Mouse (Mus musculus) limb, embryonic 14.5 days (tissue): Measurements from ENCODE around the gene Slco1a5. TPM values are rescaled to one million over a fixed set of nuclear protein-coding genes. Genes with fewer than 3 reads are reported as not detected.

Experiments used
- ATAC-seq: fragments of 200-750 bp; cut with Nextera tagmentation; 2 replicates; pipeline ENCODE4 v1.8.0; 2017; ENCODE audit warnings: low read depth, moderate number of reproducible peaks, moderate TSS enrichment; ENCODE audit not compliant: low FRiP score
- DNase-seq: peaks from one replicate; pipeline ENCODE4 v3.0.0-alpha.2; 2015; ENCODE audit warnings: low spot score
- H3K27ac ChIP-seq: fragments of 300-500 bp; sonication (generic); replicated peaks from 2 replicates; pipeline ENCODE4 v1.5.1; 2014; ENCODE audit warnings: low read depth, mild to moderate bottlenecking, low read length, moderate library complexity, mixed read lengths
- H3K27me3 ChIP-seq: fragments of 300-500 bp; sonication (generic); 2 replicates; pipeline ENCODE4 v1.6.1; 2014; ENCODE audit warnings: low read length, mixed read lengths; ENCODE audit not compliant: control insufficient read depth, insufficient read depth
- H3K36me3 ChIP-seq: fragments of 300-500 bp; sonication (generic); 2 replicates; pipeline ENCODE4 v1.6.1; 2014; ENCODE audit warnings: mild to moderate bottlenecking, low read length, moderate library complexity, mixed read lengths; ENCODE audit not compliant: control insufficient read depth, insufficient read depth
- H3K4me1 ChIP-seq: fragments of 300-500 bp; sonication (generic); 2 replicates; pipeline ENCODE4 v1.6.1; 2014; ENCODE audit warnings: antibody characterized with exemption, low read length, mixed read lengths; ENCODE audit not compliant: control insufficient read depth, insufficient read depth
- H3K4me2 ChIP-seq: fragments of 300-500 bp; sonication (generic); replicated peaks from 2 replicates; pipeline ENCODE4 v1.6.1; 2014; ENCODE audit warnings: low read depth, mild to moderate bottlenecking, low read length, moderate library complexity; ENCODE audit not compliant: severe bottlenecking
- H3K4me3 ChIP-seq: fragments of 300-500 bp; sonication (generic); replicated peaks from 2 replicates; pipeline ENCODE4 v1.5.1; 2014; ENCODE audit warnings: low read length
- H3K9ac ChIP-seq: fragments of 300-500 bp; sonication (generic); 2 replicates; pipeline ENCODE4 v1.6.1; 2014; ENCODE audit warnings: mild to moderate bottlenecking, low read depth, low read length, moderate library complexity; ENCODE audit not compliant: severe bottlenecking
- H3K9me3 ChIP-seq: fragments of 300-500 bp; sonication (generic); 2 replicates; pipeline ENCODE4 v1.6.1; 2016; ENCODE audit warnings: low read length; ENCODE audit not compliant: control insufficient read depth
- POLR2A ChIP-seq: fragments of 200-500 bp; IDR thresholded peaks from 2 replicates; pipeline ENCODE4 v1.8.0; 2012; ENCODE audit warnings: inconsistent platforms, mild to moderate bottlenecking, moderate library complexity, borderline replicate concordance; ENCODE audit not compliant: insufficient read depth, insufficient read length; ENCODE audit errors: extremely low read depth
- WGBS: fragments of 180-500 bp; shearing (Covaris S2); extraction: QIAGEN DNeasy Blood & Tissue Kit; methylation state at CpG from one replicate; pipeline ENCODE4 v1.1.7; 2014; 5-methylcytosine and 5-hydroxymethylcytosine counted together
- polyA plus RNA-seq, 2 experiments: library from polyadenylated mRNA; depleted of rRNA in 1 of 2; stranded (reverse) in 1 of 2; unstranded in 1 of 2; fragments of >200 nt; fragmentation: Nextera tagmentation in 1 of 2; extraction: Ambion mirVana in 1 of 2; gene quantifications; 2 replicates each; pipeline versions ENCODE4 v1.2.1 to v1.2.3; 2012 to 2014

The Slco1a5 gene
- polyA plus RNA-seq, 2 experiments = 0.05 to 0.21 TPM

DNA sequence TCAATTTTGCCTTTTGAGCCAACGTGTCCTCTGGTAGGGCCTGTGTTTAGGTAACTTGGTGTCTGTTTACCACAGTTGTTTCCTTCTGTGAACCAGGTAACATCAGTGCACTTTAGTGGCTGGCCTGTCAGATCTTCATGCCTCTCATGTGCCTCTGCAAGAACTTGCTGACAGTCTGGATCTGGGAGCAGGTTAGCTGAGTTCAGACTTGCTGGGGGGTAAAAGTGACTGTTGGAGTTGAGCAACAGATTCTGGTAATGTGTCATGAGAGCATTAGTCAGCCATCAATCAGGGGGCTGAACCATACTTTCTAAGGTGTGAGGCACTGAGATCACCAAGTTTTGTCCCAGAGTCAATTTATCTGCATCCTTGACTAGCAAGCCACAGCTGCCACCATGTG, 130.8 kb downstream of the Slco1a5 start:
- Histone ChIP-seq H3K9ac (no peak overlapping the region), H3K4me1 (no peaks in the 10 kb centered on the region), H3K27me3 (no peaks in the 10 kb centered on the region), H3K4me2 (no peak overlapping the region), H3K27ac (no peak overlapping the region), H3K4me3 (no peak overlapping the region), H3K9me3 (no peaks in the 10 kb centered on the region), H3K36me3 (no peaks in the 10 kb centered on the region)
- no peak for TF ChIP-seq POLR2A
- no peak for ATAC-seq
- DNase-seq = no peak
- 71% methylated on average over 1 of the region's 1 CpGs for WGBS

DNA sequence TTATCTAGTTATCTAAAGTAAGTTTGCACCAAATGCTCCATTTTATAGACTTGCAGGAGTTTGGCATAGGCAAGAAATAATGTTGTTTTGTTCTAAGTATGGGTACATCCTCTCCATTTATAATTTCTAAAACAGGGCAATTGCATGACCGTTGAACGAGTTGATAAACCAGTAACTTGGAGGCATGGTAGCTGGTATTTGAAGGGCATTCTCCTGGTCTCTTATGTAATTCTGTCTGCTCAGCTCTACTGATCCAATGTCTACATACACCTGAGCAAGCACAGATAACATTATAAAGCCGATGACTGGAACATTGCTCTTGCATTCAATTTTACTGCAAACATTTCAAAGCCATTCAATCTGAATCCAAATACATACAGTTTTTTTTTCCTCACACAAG, 135.4 kb downstream of the Slco1a5 start:
- Histone ChIP-seq H3K9ac (no peak overlapping the region), H3K4me2 (no peak overlapping the region), H3K27ac (no peak overlapping the region), H3K4me3 (no peak overlapping the region), H3K27me3 (no peaks in the 10 kb centered on the region), H3K4me1 (no peaks in the 10 kb centered on the region), H3K36me3 (no peaks in the 10 kb centered on the region), H3K9me3 (no peaks in the 10 kb centered on the region)
- no peak for TF ChIP-seq POLR2A
- DNase-seq (no peak), ATAC-seq (no peak)
- WGBS = 93% methylated on average over 3 of the region's 3 CpGs

DNA sequence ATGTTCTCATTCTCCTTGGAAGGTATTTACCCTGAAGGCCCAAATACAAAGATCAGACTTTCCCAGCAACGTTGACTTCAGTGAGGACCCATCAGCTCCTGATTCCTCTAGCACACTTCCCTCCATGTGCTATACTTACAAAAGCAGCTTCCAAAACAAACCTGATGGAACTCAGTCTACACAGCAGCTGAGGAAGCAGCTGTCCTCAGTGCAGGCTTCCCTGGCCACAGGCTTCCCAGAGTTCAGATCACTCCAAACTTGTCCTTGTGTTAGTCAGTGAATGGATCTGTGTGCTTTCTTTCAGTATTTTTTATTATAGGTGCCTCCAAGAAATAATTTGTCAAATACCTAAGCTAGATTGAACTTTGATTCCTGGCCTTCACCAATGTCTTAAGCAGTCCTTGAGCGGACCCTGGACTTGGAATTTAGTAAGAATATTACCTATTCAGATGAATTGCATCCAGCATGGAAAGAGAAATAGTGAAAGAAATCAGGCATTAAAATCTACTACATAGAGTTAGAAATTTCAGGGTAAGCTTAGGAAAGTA, 136.8 kb downstream of the Slco1a5 start:
- Histone ChIP-seq H3K4me3 (no peak overlapping the region), H3K9me3 (no peaks in the 10 kb centered on the region), H3K27ac (no peak overlapping the region), H3K4me1 (no peaks in the 10 kb centered on the region), H3K27me3 (no peaks in the 10 kb centered on the region), H3K36me3 (no peaks in the 10 kb centered on the region), H3K9ac (no peak overlapping the region), H3K4me2 (no peak overlapping the region)
- 81% methylated on average over 2 of the region's 2 CpGs for WGBS
- ATAC-seq = no peak
- TF ChIP-seq POLR2A = no peak
- DNase-seq = no peak

Other genes with a start within 250 kb of the Slco1a5 start
- not detected in 2 replicates for gene Slco1a6, start 114.5 kb downstream of the Slco1a5 start, polyA plus RNA-seq (2012; rRNA removed)
- not detected in 2 replicates for gene Slco1a6, start 114.5 kb downstream of the Slco1a5 start, polyA plus RNA-seq (2014; fragmentation: Nextera tagmentation; extraction: Ambion mirVana)
- gene Iapp, start 24.6 kb downstream of the Slco1a5 start, polyA plus RNA-seq (2012; rRNA removed) = not detected in 2 replicates
- gene Iapp, start 24.6 kb downstream of the Slco1a5 start, polyA plus RNA-seq (2014; fragmentation: Nextera tagmentation; extraction: Ambion mirVana) = not detected in 2 replicates
- 8.0 and 9.7 TPM in 2 replicates for gene Pyroxd1, start 22.7 kb upstream of the Slco1a5 start, polyA plus RNA-seq (2012; rRNA removed)
- 15.1 and 15.7 TPM in 2 replicates for gene Pyroxd1, start 22.7 kb upstream of the Slco1a5 start, polyA plus RNA-seq (2014; fragmentation: Nextera tagmentation; extraction: Ambion mirVana)
- 23.0 and 23.9 TPM in 2 replicates for gene Recql, start 64.1 kb upstream of the Slco1a5 start, polyA plus RNA-seq (2012; rRNA removed)
- gene Recql, start 64.1 kb upstream of the Slco1a5 start, polyA plus RNA-seq (2014; fragmentation: Nextera tagmentation; extraction: Ambion mirVana) = 25.7 and 26.7 TPM in 2 replicates
- 39.3 and 41.0 TPM in 2 replicates for gene Golt1b, start 64.2 kb upstream of the Slco1a5 start, polyA plus RNA-seq (2012; rRNA removed)
- 136 and 142 TPM in 2 replicates for gene Golt1b, start 64.2 kb upstream of the Slco1a5 start, polyA plus RNA-seq (2014; fragmentation: Nextera tagmentation; extraction: Ambion mirVana)
- 8.0 and 8.4 TPM in 2 replicates for gene Spx, start 90.5 kb upstream of the Slco1a5 start, polyA plus RNA-seq (2012; rRNA removed)
- 0.59 and 1.6 TPM in 2 replicates for gene Spx, start 90.5 kb upstream of the Slco1a5 start, polyA plus RNA-seq (2014; fragmentation: Nextera tagmentation; extraction: Ambion mirVana)
- gene Gys2, start 150.1 kb upstream of the Slco1a5 start, polyA plus RNA-seq (2012; rRNA removed) = 0.03 TPM in 1 of 2 replicates, not detected in the other
- gene Gys2, start 150.1 kb upstream of the Slco1a5 start, polyA plus RNA-seq (2014; fragmentation: Nextera tagmentation; extraction: Ambion mirVana) = not detected in 2 replicates
- 178 TPM in 2 replicates for gene Ldhb, start 185.0 kb upstream of the Slco1a5 start, polyA plus RNA-seq (2012; rRNA removed)
- gene Ldhb, start 185.0 kb upstream of the Slco1a5 start, polyA plus RNA-seq (2014; fragmentation: Nextera tagmentation; extraction: Ambion mirVana) = 229 and 266 TPM in 2 replicates
- 9.7 and 10.0 TPM in 2 replicates for gene Kcnj8, start 248.6 kb upstream of the Slco1a5 start, polyA plus RNA-seq (2012; rRNA removed)
- 8.2 and 11.3 TPM in 2 replicates for gene Kcnj8, start 248.6 kb upstream of the Slco1a5 start, polyA plus RNA-seq (2014; fragmentation: Nextera tagmentation; extraction: Ambion mirVana)